ENCODE assay signal across 8 mouse cellular contexts in the genomic region with DNA sequence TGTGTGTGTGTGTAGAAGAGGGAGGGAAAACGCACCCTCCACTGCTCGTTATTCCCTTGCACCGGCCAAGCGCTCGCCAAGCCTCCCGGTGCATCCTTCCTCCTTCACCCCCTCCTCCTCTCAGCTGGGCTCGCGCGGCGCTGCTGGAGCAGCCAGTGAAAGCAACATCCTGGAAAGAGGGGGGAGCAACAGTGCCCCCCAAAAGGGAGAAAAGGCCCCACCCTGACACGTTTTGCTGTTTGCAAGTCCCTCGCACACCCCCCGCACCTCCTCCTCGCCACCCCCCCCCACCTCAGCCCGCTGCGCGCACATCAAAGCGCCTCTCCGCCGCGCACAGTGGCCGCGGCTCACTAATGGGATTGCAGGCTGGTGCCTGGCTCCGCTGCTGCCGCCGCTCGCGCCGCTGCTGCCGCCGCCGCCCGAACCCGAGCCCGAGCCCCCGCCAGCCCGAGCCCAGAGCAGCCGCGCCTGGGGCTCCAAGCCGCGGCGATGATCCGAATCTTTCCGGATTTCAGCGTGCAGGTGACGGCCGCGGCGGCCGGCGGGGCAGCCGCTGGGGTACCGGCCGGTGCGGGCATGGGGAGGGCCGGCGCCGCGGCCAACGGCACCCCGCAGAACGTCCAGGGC. TPM values are rescaled to one million over a fixed set of nuclear protein-coding genes. Genes with fewer than 3 reads are reported as not detected.
A peak's percentile ranks its signal among the peaks of the same experiment; 100 is the strongest.
DNase-seq lines count a peak whose midpoint lies in the region; ATAC-seq and TF ChIP-seq lines count a peak whose summit lies in the region.

Gene Npas3, plus strand, starts transcription at position 577 of the 627 bp plus-strand sequence.

- TF ChIP-seq CTCF in cortical plate, adult 2 months (IDR thresholded peaks at IDR 0.05; ENCODE audit: extremely low read depth, insufficient read depth, low read length), result no peak

- peak; percentile 30; the same call in 1 of the 2 replicates for TF ChIP-seq POLR2A in cortical plate, adult 2 months (IDR thresholded peaks at IDR 0.05; ENCODE audit: extremely low read depth, insufficient read depth, low read length)

- peak; percentile 10 for DNase-seq in lung, postnatal 10 days
- DNase-seq in lung, postnatal 14 days, result no peak
- peak; percentile 29 to 50 for DNase-seq in gastrocnemius, postnatal 4 days (ENCODE audit: low spot score in 2 of 2)
- peak; percentile 41 to 45 for DNase-seq in layer of hippocampus, adult 8-10 months (ENCODE audit: low spot score in 2 of 2)
- peak; percentile 76 for DNase-seq in mesoderm, embryonic 11.5 days (ENCODE audit: low read depth, low spot score)
- no peak for DNase-seq in urinary bladder, adult 2 months (ENCODE audit: low spot score)

- no peaks in the 10 kb centered on the region for H3K36me3 ChIP-seq in stomach, embryonic 16.5 days (ENCODE audit: control insufficient read depth, insufficient read depth, low read length)

- H3K27me3 ChIP-seq in stomach, embryonic 16.5 days (ENCODE audit: control insufficient read depth, insufficient read depth, low read length), result peaks cover 49% of the 10 kb centered on the region

- under 1% methylated on average over 57 of the region's 62 CpGs for WGBS in stomach, embryonic 16.5 days

- peak within 1 kb of the TSS; percentile 96 for H3K4me2 ChIP-seq in stomach, embryonic 16.5 days (ENCODE audit: low read depth, low read length)

- no peaks in the 10 kb centered on the region for H3K4me1 ChIP-seq in cortical plate, adult 2 months (ENCODE audit: control insufficient read depth, insufficient read depth, low read length)
- peaks cover 32% of the 10 kb centered on the region for H3K4me1 ChIP-seq in stomach, embryonic 16.5 days (ENCODE audit: control insufficient read depth, insufficient read depth, low read length)

- no peak within 1 kb of the TSS for H3K27ac ChIP-seq in cortical plate, adult 2 months (ENCODE audit: insufficient read depth, low read length)
- no peak within 1 kb of the TSS for H3K27ac ChIP-seq in stomach, embryonic 16.5 days (ENCODE audit: low read length)

- H3K9ac ChIP-seq in stomach, embryonic 16.5 days (ENCODE audit: low read length), result peak within 1 kb of the TSS; percentile 59

- no peak for ATAC-seq in stomach, embryonic 16.5 days (ENCODE audit: insufficient read depth, low FRiP score)

- H3K4me3 ChIP-seq in cortical plate, adult 2 months (ENCODE audit: insufficient read depth, low read length), result peak within 1 kb of the TSS; percentile 32
- H3K4me3 ChIP-seq in stomach, embryonic 16.5 days (replicated peaks; ENCODE audit: low read length), result peak within 1 kb of the TSS; percentile 53

- no peaks in the 10 kb centered on the region for H3K9me3 ChIP-seq in stomach, embryonic 16.5 days (replicated peaks; ENCODE audit: control insufficient read depth, low read length)

RNA-seq across cellular contexts. Expression of gene Npas3, which starts in this region (rescaled TPM):
- 7.9 and 8.6 TPM in 2 replicates for polyA plus RNA-seq in cortical plate, adult 2 months (2012; rRNA removed)
- 10 to 100 TPM in 1 of 2 experiments, 1 to 10 TPM in 1; 7.0 to 10.8 TPM for total RNA-seq in gastrocnemius, postnatal 4 days (2021)
- 10 to 100 TPM; 20.9 to 30.4 (median 26.6) TPM for total RNA-seq in layer of hippocampus, adult 8-10 months (2022)
- polyA plus RNA-seq in stomach, embryonic 16.5 days (2015; fragmentation: Nextera tagmentation; extraction: Ambion mirVana), result 1.2 and 1.8 TPM in 2 replicates
- 0.11 and 0.19 TPM in 2 replicates for polyA plus RNA-seq in urinary bladder, adult 2 months (2012; rRNA removed)

Comparison
In these comparisons a context has a peak if more than half of its experiments do, and no peak if none do; other contexts are left out.
1. DNase-seq: peak in lung, postnatal 10 days (single experiment), gastrocnemius, postnatal 4 days (2 of 2), layer of hippocampus, adult 8-10 months (2 of 2) and mesoderm, embryonic 11.5 days (single experiment); none in lung, postnatal 14 days (single experiment) and urinary bladder, adult 2 months (single experiment).